Mouse (Mus musculus) neural tube, postnatal 0 days (tissue): Measurements from ENCODE around the gene AU015836. TPM values are rescaled to one million over a fixed set of nuclear protein-coding genes. Genes with fewer than 3 reads are reported as not detected.

Experiments
- polyA plus RNA-seq: library from polyadenylated mRNA; unstranded; fragments of >200 nt; fragmentation: Nextera tagmentation; extraction: Ambion mirVana; gene quantifications from 2 replicates; pipeline ENCODE4 v1.2.1, GENCODE M21; 2015

AU015836 gene
- not detected in 2 replicates for polyA plus RNA-seq

DNA sequence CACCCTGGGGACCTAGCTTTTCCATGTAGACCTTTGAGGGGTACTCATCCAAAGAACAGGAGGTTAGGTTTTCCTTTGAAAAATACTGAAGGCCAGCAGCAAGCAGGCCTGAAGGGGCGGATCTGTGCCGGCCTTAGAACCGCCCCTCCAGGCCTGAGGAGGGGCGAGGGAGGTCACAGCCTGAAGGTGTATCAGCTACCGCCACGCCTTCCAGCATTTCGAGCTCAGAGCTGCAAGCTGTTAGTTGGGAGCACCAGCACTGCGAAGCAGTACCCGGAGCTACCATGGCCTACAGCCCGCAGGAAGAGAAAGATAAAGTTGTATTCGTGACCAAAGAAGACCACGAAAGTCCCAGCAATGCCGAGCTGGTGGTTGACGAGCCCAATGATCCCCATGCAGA is at the start of gene AU015836:
TSS of gene AU015836 (plus strand) at position 216 of the 400 bp plus-strand sequence.

Other genes starting within 250 kb of the AU015836 start
- gene Pdk3, start 136.5 kb upstream of the AU015836 start, polyA plus RNA-seq: 20.3 and 21.6 TPM in 2 replicates
- 17.4 and 22.4 TPM in 2 replicates for gene Zfx, start 155.0 kb downstream of the AU015836 start, polyA plus RNA-seq
- gene Eif2s3x, start 244.2 kb downstream of the AU015836 start, polyA plus RNA-seq: 45.3 and 48.8 TPM in 2 replicates